Mouse (Mus musculus): ENCODE data around the gene H2al1e.
"Not testable (repeated sequence)": the region's sequence is repeated elsewhere in the genome, so short reads cannot be mapped to it uniquely, and the experiment has no call there.

DNA sequence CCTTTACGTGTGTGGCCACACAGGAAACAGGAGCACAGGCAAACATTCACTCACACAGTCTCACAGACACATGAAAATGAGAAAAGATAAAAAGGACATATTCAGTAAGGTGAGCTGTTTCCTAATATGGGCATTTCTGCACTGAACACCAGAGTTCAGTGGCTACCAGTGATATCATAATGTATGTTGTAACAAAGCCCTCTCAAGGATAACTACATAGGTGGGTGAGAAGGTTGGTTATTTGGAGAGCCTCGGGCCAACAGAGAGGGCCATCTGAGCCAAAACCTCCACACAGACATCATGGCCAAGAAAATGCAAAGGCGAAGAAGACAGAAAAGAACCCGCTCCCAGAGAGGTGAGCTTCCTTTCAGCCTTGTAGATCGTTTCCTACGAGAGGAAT is 3.2 kb upstream of the H2al1e start, which contains the start of gene H2al1d:
- not testable (repeated sequence) for TF ChIP-seq POLR2A (IDR thresholded peaks at IDR 0.05; ENCODE audit: insufficient read length, low read depth); USF1 (IDR thresholded peaks at IDR 0.05; ENCODE audit: low read depth); E2F4 (IDR thresholded peaks at IDR 0.05; ENCODE audit: insufficient read depth); SRF (IDR thresholded peaks at IDR 0.05; ENCODE audit: control insufficient read depth, insufficient read length, low read depth); MAX (IDR thresholded peaks at IDR 0.05; ENCODE audit: low read depth); TCF12 (IDR thresholded peaks at IDR 0.05; ENCODE audit: insufficient read depth, poor library complexity, severe bottlenecking); POLR2AphosphoS2 (IDR thresholded peaks at IDR 0.05; ENCODE audit: insufficient read length, low read depth); TCF3 (IDR thresholded peaks at IDR 0.05; ENCODE audit: insufficient read length, low read depth); REST (IDR thresholded peaks at IDR 0.05; ENCODE audit: insufficient read depth, insufficient read length)

Data from myocyte (in vitro differentiated cells).